Mouse (Mus musculus) left cerebral cortex, postnatal 14 days (tissue): Measurements from ENCODE around the gene Sestd1. TPM values are rescaled to one million over a fixed set of nuclear protein-coding genes. Genes with fewer than 3 reads are reported as not detected.

Experiments
- DNase-seq, 2 experiments: peaks; one replicate each; pipeline ENCODE4 v3.0.0; 2021 to 2022; ENCODE audit warnings: low spot score in 2 of 2, mixed read lengths in 1 of 2
- intact Hi-C: fragments of 180-260 bp; cut with DNase I; formaldehyde crosslinking; loops from one replicate; pipeline ENCODE4 v1.15.1; 2025
- total RNA-seq, 2 experiments: library from RNA; stranded (reverse); gene quantifications; 2 replicates each; pipeline ENCODE4 v1.2.3; 2021

The Sestd1 gene
- total RNA-seq, 2 experiments from 2014 or later = 92.9 to 102 TPM

- intact Hi-C loops = no loop called here
- no peak for DNase-seq
Observed at GRCm38 (mm10) chr2:77275851-77276250, 4.5 kb downstream of the Sestd1 start.

GRCm38 (mm10) chr2:77274976-77275641 lies 5.3 kb downstream of the Sestd1 start:
- no peak for DNase-seq
- intact Hi-C loops = no loop called here

GRCm38 (mm10) chr2:77272953-77273352 lies 7.4 kb downstream of the Sestd1 start:
- intact Hi-C loops = no loop called here
- peak in 1 of 2 experiments; percentile 67 for DNase-seq

GRCm38 (mm10) chr2:77270781-77271180 lies 9.6 kb downstream of the Sestd1 start:
- DNase-seq = no peak
- intact Hi-C loops = no loop called here

GRCm38 (mm10) chr2:77270136-77270535 lies 10.3 kb downstream of the Sestd1 start:
- intact Hi-C loops = no loop called here
- no peak for DNase-seq

GRCm38 (mm10) chr2:77268612-77269239 lies 11.7 kb downstream of the Sestd1 start:
- intact Hi-C loops = loop anchor here (5.0 kb wide), 1 partner anchor 429 kb away; no protein-coding TSS in a partner anchor
- DNase-seq = peak in 1 of 2 experiments; percentile 47

- no peak for DNase-seq
- intact Hi-C loops = loop anchor here (5.0 kb wide), 1 partner anchor 430 kb away; no protein-coding TSS in a partner anchor
Observed at GRCm38 (mm10) chr2:77266931-77267330, 13.5 kb downstream of the Sestd1 start.

- DNase-seq = no peak
- intact Hi-C loops = loop anchor here (5.0 kb wide), 1 partner anchor 431 kb away; no protein-coding TSS in a partner anchor
Observed at GRCm38 (mm10) chr2:77266011-77266410, 14.4 kb downstream of the Sestd1 start.

GRCm38 (mm10) chr2:77265301-77265700 lies 15.1 kb downstream of the Sestd1 start:
- no peak for DNase-seq
- intact Hi-C loops = loop anchor here (5.0 kb wide), 1 partner anchor 432 kb away; no protein-coding TSS in a partner anchor

- intact Hi-C loops = no loop called here
- no peak for DNase-seq
Observed at GRCm38 (mm10) chr2:77264550-77264949, 15.8 kb downstream of the Sestd1 start.

GRCm38 (mm10) chr2:77263477-77264435 lies 16.6 kb downstream of the Sestd1 start:
- intact Hi-C loops = no loop called here
- no peak for DNase-seq

- intact Hi-C loops = no loop called here
- DNase-seq = no peak
Observed at GRCm38 (mm10) chr2:77260134-77260533, 20.3 kb downstream of the Sestd1 start.

GRCm38 (mm10) chr2:77253227-77253626 lies 27.2 kb downstream of the Sestd1 start:
- no peak for DNase-seq
- intact Hi-C loops = no loop called here

GRCm38 (mm10) chr2:77251736-77252135 lies 28.7 kb downstream of the Sestd1 start:
- intact Hi-C loops = no loop called here
- DNase-seq = no peak

GRCm38 (mm10) chr2:77249771-77250681 lies 30.4 kb downstream of the Sestd1 start:
- intact Hi-C loops = no loop called here
- no peak for DNase-seq

- no peak for DNase-seq
- intact Hi-C loops = no loop called here
Observed at GRCm38 (mm10) chr2:77248416-77248815, 32.0 kb downstream of the Sestd1 start.

- DNase-seq = no peak
- intact Hi-C loops = no loop called here
Observed at GRCm38 (mm10) chr2:77247200-77247830, 33.1 kb downstream of the Sestd1 start.

- no peak for DNase-seq
- intact Hi-C loops = no loop called here
Observed at GRCm38 (mm10) chr2:77245806-77246205, 34.6 kb downstream of the Sestd1 start.
